30 mouse cellular contexts compared by ENCODE assay signal in the genomic region with DNA sequence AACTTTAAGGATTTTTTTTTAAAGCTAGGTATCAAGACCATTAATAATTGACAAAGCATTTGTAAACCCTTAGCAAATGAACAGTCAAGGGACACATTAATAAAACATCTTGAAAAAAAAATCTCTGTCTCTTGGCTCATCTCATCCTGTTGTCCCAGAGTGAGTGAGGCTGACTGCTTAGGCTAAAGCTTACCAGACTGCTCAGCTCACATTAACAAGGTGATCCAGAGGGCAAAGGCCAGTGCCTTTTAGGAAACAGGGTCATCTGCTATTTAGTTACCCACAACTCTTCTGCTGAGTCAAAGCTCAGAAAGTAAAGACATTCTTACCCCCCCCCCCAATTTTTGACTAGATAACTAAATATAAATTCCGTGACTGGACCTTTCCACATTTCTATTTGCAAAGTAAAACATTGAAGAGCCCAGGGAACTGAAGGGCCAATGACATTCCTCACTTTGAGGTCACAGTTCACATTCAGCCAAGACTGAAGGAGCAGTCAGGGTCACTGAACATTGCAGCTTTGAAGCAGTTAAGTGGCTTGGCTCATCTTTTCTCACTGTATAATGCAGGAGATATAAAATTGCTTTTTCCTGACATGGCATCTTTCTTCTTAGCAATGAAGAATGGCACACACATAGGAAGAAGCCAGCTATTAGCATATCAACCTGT.
DNase-seq lines count a peak whose midpoint lies in the region; ATAC-seq lines count a peak whose summit lies in the region.
"Had no signal": no experiment of that assay in that cellular context is flagged by ENCODE, and none has a peak within 500 bp of the region (broad histone marks: within the 10 kb centered on the region; RNA-seq: fewer than 3 reads in every experiment).

No protein-coding gene starts in this region.

- DNase-seq in retina, postnatal 1 day: peak; percentile 4
- DNase-seq in retina, embryonic 14.5 days (ENCODE audit: low spot score): no peak
- peak; percentile 67 to 70 for DNase-seq in kidney, postnatal 25 days
- no peak for DNase-seq in left cerebral cortex, postnatal 4 days
- no peak for DNase-seq in ovary, postnatal 10 days (ENCODE audit: low spot score)
- DNase-seq: adrenal gland, adult 2 months; B cell, adult 2 months; cerebellum, adult 2 months; cerebellum, postnatal 14 days; gastrocnemius, postnatal 25 days; heart, adult 11 months; heart, postnatal 36 days; lung, adult 18-20 months; thymus, postnatal 4 days had no signal

- no peak overlapping the region for H3K4me3 ChIP-seq in kidney, embryonic 15.5 days (replicated peaks)
- H3K4me3 ChIP-seq: embryonic facial prominence, embryonic 13.5 days; forebrain, embryonic 10.5 days; forebrain, embryonic 15.5 days; heart, embryonic 10.5 days; heart, embryonic 15.5 days; hindbrain, embryonic 12.5 days; intestine, embryonic 15.5 days; left cerebral cortex, adult 2 months; limb, embryonic 13.5 days; liver, embryonic 12.5 days; midbrain, embryonic 10.5 days; midbrain, embryonic 15.5 days; neural tube, embryonic 15.5 days had no signal

- no peak overlapping the region for H3K4me2 ChIP-seq in kidney, embryonic 15.5 days
- H3K4me2 ChIP-seq: embryonic facial prominence, embryonic 13.5 days; forebrain, embryonic 15.5 days; heart, embryonic 15.5 days; hindbrain, embryonic 12.5 days; intestine, embryonic 15.5 days; limb, embryonic 13.5 days; liver, embryonic 12.5 days; midbrain, embryonic 15.5 days; neural tube, embryonic 15.5 days had no signal

- no peaks in the 10 kb centered on the region for H3K36me3 ChIP-seq in kidney, embryonic 15.5 days
- H3K36me3 ChIP-seq: embryonic facial prominence, embryonic 13.5 days; forebrain, embryonic 10.5 days; forebrain, embryonic 15.5 days; heart, embryonic 10.5 days; heart, embryonic 15.5 days; hindbrain, embryonic 12.5 days; intestine, embryonic 15.5 days; limb, embryonic 13.5 days; liver, embryonic 12.5 days; midbrain, embryonic 10.5 days; midbrain, embryonic 15.5 days; neural tube, embryonic 15.5 days had no signal

- no peaks in the 10 kb centered on the region for H3K27me3 ChIP-seq in kidney, embryonic 15.5 days
- H3K27me3 ChIP-seq: embryonic facial prominence, embryonic 13.5 days; forebrain, embryonic 15.5 days; heart, embryonic 15.5 days; hindbrain, embryonic 12.5 days; intestine, embryonic 15.5 days; limb, embryonic 13.5 days; liver, embryonic 12.5 days; midbrain, embryonic 15.5 days; neural tube, embryonic 15.5 days had no signal

- H3K9me3 ChIP-seq in kidney, embryonic 15.5 days (replicated peaks): no peaks in the 10 kb centered on the region
- H3K9me3 ChIP-seq: embryonic facial prominence, embryonic 13.5 days; forebrain, embryonic 10.5 days; forebrain, embryonic 15.5 days; heart, embryonic 10.5 days; heart, embryonic 15.5 days; hindbrain, embryonic 12.5 days; intestine, embryonic 15.5 days; limb, embryonic 13.5 days; liver, embryonic 12.5 days; midbrain, embryonic 10.5 days; midbrain, embryonic 15.5 days; neural tube, embryonic 15.5 days had no signal

- 55% methylated on average over 1 of the region's 1 CpGs for WGBS in kidney, embryonic 15.5 days

- ATAC-seq in kidney, embryonic 15.5 days (replicated peaks; ENCODE audit: low FRiP score): peak; percentile 76; the same call in 1 of the 2 replicates
- ATAC-seq: forebrain, embryonic 15.5 days; hindbrain, postnatal 0 days; intestine, embryonic 15.5 days; liver, embryonic 12.5 days; lung, postnatal 0 days; midbrain, embryonic 15.5 days had no signal

- intact Hi-C loops in left cerebral cortex, postnatal 4 days (cut with DNase I): no loop called here

- no peak overlapping the region for H3K27ac ChIP-seq in kidney, embryonic 15.5 days
- H3K27ac ChIP-seq: embryonic facial prominence, embryonic 13.5 days; forebrain, embryonic 10.5 days; forebrain, embryonic 15.5 days; heart, embryonic 10.5 days; heart, embryonic 15.5 days; hindbrain, embryonic 12.5 days; hindbrain, postnatal 0 days; intestine, embryonic 15.5 days; left cerebral cortex, adult 2 months; limb, embryonic 13.5 days; liver, embryonic 12.5 days; midbrain, embryonic 10.5 days; midbrain, embryonic 15.5 days; neural tube, embryonic 15.5 days had no signal

- H3K4me1 ChIP-seq in kidney, embryonic 15.5 days: no peaks in the 10 kb centered on the region
- H3K4me1 ChIP-seq: embryonic facial prominence, embryonic 13.5 days; forebrain, embryonic 10.5 days; forebrain, embryonic 15.5 days; heart, embryonic 10.5 days; heart, embryonic 15.5 days; hindbrain, embryonic 12.5 days; intestine, embryonic 15.5 days; limb, embryonic 13.5 days; liver, embryonic 12.5 days; midbrain, embryonic 10.5 days; midbrain, embryonic 15.5 days; neural tube, embryonic 15.5 days had no signal

- no peak overlapping the region for H3K9ac ChIP-seq in kidney, embryonic 15.5 days
- H3K9ac ChIP-seq: embryonic facial prominence, embryonic 13.5 days; forebrain, embryonic 15.5 days; heart, embryonic 15.5 days; hindbrain, embryonic 12.5 days; intestine, embryonic 15.5 days; limb, embryonic 13.5 days; liver, embryonic 12.5 days; midbrain, embryonic 15.5 days; neural tube, embryonic 15.5 days had no signal

Comparison
In these comparisons a context has a peak if more than half of its experiments do, and no peak if none do; other contexts are left out.
1. DNase-seq: peak in retina, postnatal 1 day (single experiment) and kidney, postnatal 25 days (2 of 2); none in retina, embryonic 14.5 days (single experiment), left cerebral cortex, postnatal 4 days (single experiment) and ovary, postnatal 10 days (single experiment).